Mouse (Mus musculus) left cerebral cortex, adult 2 months (tissue): ENCODE measurements around the gene Mllt10. TPM values are rescaled to one million over a fixed set of nuclear protein-coding genes. Genes with fewer than 3 reads are reported as not detected.

Experiments
- DNase-seq, 2 experiments: peaks; one replicate each; pipeline ENCODE4 v3.0.0; 2021 to 2022; ENCODE audit warnings: low spot score in 2 of 2, mixed read lengths in 1 of 2; ENCODE audit errors: extremely low spot score in 1 of 2
- H3K27ac ChIP-seq: fragments of 200-600 bp; 2 replicates; pipeline ENCODE4 v1.8.1; 2022
- H3K4me3 ChIP-seq: fragments of 200-600 bp; 2 replicates; pipeline ENCODE4 v1.8.1; 2022
- CTCF ChIP-seq: fragments of 200-600 bp; IDR thresholded peaks from 2 replicates; pipeline ENCODE4 v1.8.1; 2022; ENCODE audit warnings: antibody characterized with exemption, mild to moderate bottlenecking, moderate library complexity
- intact Hi-C: fragments of 180-260 bp; cut with DNase I; formaldehyde crosslinking; loops from one replicate; pipeline ENCODE4 v1.15.1; 2025
- total RNA-seq, 2 experiments: library from RNA; stranded (reverse); gene quantifications; 2 replicates each; pipeline ENCODE4 v1.2.3; 2021

Mllt10 gene
- total RNA-seq, 2 experiments from 2014 or later, result 51.6 to 52.1 TPM

DNA sequence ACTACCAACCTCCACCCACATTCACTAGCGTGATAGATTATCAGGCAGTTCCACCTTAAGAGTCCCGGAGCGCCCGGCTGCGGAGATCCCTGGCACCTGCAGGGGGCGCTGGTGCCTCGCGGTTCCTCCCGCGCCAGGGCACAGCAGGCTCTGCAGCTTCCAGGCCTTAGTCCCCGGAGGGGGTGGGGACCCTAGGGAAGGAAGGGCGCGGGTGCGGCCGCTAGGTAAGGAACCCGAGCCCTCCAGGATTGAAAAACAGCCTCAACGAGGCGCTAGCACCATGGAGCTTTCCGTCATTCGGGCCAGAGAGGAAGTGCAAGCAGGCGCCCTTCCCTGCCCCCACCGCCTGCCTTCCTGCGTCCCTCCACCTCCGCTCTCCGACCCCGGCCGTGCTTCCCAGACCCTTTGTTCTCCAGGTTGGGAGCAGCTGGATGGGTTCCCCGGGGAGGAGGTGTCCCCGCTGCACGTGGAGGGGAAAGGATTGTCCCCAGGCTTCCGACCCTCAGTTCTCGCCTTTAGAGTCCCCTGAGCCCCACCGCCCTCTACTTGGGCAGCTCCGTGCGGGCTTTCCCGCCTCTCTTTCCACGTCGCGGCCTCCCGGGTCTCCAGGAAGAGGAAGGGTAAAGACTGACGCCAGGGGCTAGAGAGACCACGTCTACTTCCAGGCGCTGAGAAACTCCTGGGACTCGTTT lies 27.4 kb upstream of the Mllt10 start:
- Histone ChIP-seq H3K4me3 (peak overlapping the region; percentile 73), H3K27ac (peak overlapping the region; percentile 87)
- peak; percentile 94 to 95 for DNase-seq
- TF ChIP-seq CTCF, result peak; percentile 99
- intact Hi-C loops, result loop anchor here (2.0 to 10.0 kb wide), 13 partner anchors 35 to 1317 kb away; partner anchors contain the start of genes Bmi1, Dnajc1, Nebl and Spag6

- Histone ChIP-seq H3K27ac (peak overlapping the region; percentile 87), H3K4me3 (peak overlapping the region; percentile 73)
- TF ChIP-seq CTCF, result no peak; the same call in 1 of the 2 replicates
- DNase-seq, result peak; percentile 80 to 84
- intact Hi-C loops, result loop anchor here (2.0 to 10.0 kb wide), 12 partner anchors 34 to 1316 kb away; partner anchors contain the start of genes Bmi1, Dnajc1, Nebl and Spag6
Observed at GRCm38 (mm10) chr2:18028140-18029021, 26.7 kb upstream of the Mllt10 start.

GRCm38 (mm10) chr2:18029656-18030055 lies 25.4 kb upstream of the Mllt10 start:
- no peak for TF ChIP-seq CTCF
- intact Hi-C loops, result loop anchor here (2.0 to 10.0 kb wide), 13 partner anchors 33 to 1345 kb away; partner anchors contain the start of genes Bmi1, Dnajc1, Msrb2 and Nebl
- DNase-seq, result no peak
- Histone ChIP-seq H3K4me3 (no peak overlapping the region), H3K27ac (no peak overlapping the region)

GRCm38 (mm10) chr2:18030581-18030980 lies 24.5 kb upstream of the Mllt10 start:
- DNase-seq, result no peak
- no peak overlapping the region for H3K27ac ChIP-seq
- intact Hi-C loops, result loop anchor here (10.0 kb wide), 1 partner anchor 1344 kb away; the partner anchor contains the start of gene Msrb2
- TF ChIP-seq CTCF, result no peak
- H3K4me3 ChIP-seq, result no peak overlapping the region

DNA sequence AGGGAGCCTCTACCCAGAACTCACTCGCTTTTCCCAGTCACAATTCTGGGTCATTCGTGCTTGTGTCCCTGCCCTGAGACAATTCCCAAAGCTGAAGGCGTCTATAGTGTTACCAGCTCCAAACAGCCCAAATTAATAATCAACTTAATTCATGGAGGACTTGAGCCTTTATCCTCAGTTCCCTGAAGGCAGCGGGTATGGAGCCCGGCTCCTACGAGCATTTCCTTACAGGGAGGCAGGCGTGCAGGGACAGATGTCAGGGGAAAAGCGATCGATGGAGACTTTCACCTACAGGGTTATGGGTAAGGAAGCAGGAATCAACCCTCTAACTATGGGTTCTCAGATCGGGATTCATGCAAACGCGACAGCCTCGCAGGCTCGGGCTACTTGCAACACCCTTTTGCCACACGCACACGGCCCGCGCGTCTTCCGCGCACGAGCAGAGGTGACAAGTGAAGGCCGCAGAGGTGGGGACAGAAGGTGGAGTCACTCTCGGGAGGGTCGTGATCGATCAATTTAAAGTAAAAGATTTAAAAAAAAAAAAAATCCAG lies 23.7 kb upstream of the Mllt10 start:
- H3K4me3 ChIP-seq, result peak overlapping the region; percentile 44
- no peak for TF ChIP-seq CTCF
- intact Hi-C loops, result loop anchor here (1.0 to 10.0 kb wide), 2 partner anchors 16 to 1343 kb away; partner anchors contain the start of gene Msrb2
- H3K27ac ChIP-seq, result peak overlapping the region; percentile 69
- peak in 1 of 2 experiments; percentile 49 for DNase-seq

DNA sequence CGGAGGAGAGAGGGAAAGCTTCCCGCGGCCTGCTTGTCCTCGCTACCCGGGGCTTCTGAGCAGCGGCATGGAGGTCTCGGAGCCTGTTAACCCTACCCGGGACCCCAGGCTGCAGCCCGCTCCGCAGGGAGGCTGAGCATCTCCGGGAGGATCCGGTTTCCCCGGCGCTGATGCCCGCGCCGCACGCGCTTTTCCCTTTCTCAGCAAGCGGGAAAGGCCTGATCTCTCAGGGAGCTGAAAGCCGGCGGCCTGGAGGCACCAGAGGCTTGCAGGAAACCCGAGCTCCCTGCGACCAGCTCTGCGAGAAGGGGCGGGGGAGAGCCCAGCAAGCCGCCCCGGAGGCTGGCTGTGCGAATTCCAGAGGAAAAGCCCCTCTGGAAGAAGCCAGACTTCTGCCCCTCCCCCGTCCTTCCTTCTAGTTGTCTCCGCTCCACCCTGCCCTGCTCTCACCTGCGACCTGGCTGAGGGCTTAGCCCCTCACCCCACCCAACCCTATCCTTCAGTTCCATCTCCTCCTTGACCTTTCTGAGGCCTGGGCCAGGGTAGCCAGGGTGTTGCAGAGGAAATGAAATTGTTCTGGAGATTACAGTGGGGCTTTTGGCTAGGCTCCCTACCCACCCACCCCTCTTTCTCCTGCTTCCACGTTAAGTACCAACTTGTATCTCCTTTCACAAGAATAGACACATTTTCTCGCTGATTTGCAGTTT lies 23.1 kb upstream of the Mllt10 start:
- Histone ChIP-seq H3K4me3 (peak overlapping the region; percentile 44), H3K27ac (peak overlapping the region; percentile 69)
- no peak for TF ChIP-seq CTCF
- DNase-seq, result peak in 1 of 2 experiments; percentile 54
- intact Hi-C loops, result loop anchor here (1.0 to 10.0 kb wide), 2 partner anchors 15 to 1343 kb away; partner anchors contain the start of gene Msrb2

GRCm38 (mm10) chr2:18032538-18032895 lies 22.5 kb upstream of the Mllt10 start:
- DNase-seq, result no peak
- no peak overlapping the region for H3K27ac ChIP-seq
- intact Hi-C loops, result loop anchor here (10.0 kb wide), 1 partner anchor 1342 kb away; the partner anchor contains the start of gene Msrb2
- no peak for TF ChIP-seq CTCF
- no peak overlapping the region for H3K4me3 ChIP-seq

GRCm38 (mm10) chr2:18033166-18034108 lies 21.6 kb upstream of the Mllt10 start:
- Histone ChIP-seq H3K4me3 (no peak overlapping the region), H3K27ac (no peak overlapping the region)
- intact Hi-C loops, result loop anchor here (10.0 kb wide), 1 partner anchor 1341 kb away; the partner anchor contains the start of gene Msrb2
- no peak for TF ChIP-seq CTCF
- no peak for DNase-seq

DNA sequence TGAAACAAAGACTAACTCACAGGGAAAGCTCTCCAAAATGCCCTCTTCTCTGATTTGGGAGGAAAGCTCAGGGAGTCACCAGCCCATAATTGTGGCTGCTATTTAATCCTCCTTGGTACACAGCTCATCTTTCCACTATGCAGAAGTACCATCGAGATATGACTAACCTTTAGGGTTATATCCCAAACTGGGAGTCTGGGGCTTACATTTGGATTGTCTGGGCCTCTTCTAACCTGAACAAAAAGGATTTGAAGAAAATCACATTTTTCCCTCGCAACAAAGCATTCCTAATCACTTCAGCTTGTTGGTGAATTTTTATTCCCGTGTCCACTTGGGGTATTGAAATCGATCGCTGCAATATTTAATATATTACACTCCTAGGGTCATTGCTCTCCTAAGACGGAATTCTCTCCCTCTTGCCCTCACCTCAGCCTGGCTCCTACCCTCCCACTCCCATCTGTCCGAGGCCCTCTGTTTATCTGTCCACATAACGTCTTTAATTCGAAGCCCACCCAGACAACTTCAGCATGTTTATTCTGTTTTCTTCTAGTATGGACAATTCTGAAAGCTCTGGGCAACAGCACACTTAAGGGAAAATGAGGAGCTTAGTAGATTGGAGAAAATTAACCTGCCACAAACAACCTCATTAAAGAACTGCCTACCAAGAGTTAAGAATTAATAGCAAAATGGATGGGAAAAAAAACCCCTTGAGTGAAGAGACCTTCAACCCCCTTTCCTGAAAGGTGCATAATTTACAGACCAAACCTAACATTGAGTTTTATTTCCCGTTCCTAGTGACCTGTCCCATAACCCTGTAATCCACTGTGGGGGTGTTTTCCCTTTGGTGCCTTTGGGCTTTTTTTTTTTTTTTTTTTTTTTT lies 20.4 kb upstream of the Mllt10 start:
- DNase-seq, result no peak
- TF ChIP-seq CTCF, result no peak
- intact Hi-C loops, result loop anchor here (10.0 kb wide), 1 partner anchor 1340 kb away; the partner anchor contains the start of gene Msrb2
- no peak overlapping the region for H3K27ac ChIP-seq
- H3K4me3 ChIP-seq, result no peak overlapping the region
